22 mouse cellular contexts compared by ENCODE assay signal in the genomic region with DNA sequence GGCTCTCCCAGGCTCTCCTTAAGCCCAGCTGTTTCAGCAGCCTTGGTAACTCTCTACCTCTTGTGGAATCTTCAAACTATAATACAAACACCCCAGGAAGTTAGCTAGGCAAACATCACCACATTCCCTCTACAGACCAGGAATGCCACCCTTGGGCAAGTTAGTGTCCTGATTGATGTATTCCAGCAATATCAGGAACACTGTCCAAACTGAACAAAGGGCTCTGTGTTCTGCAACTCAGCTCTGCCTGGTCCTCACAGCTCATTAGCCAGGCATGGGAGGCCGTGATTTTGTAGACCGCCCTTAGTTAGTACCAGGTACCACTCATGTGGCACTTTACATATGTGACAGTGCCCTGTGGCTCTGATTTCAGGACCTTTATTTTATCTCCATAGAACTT.
DNase-seq lines count a peak whose midpoint lies in the region; ATAC-seq lines count a peak whose summit lies in the region.
"Had no signal": no experiment of that assay in that cellular context is flagged by ENCODE, and none has a peak within 500 bp of the region (broad histone marks: within the 10 kb centered on the region; RNA-seq: fewer than 3 reads in every experiment).

No protein-coding gene starts in this region.

- H3K27ac ChIP-seq in limb, embryonic 11.5 days (replicated peaks; ENCODE audit: low read depth, low read length), result no peak overlapping the region
- no peak overlapping the region for H3K27ac ChIP-seq in limb, embryonic 10.5 days
- H3K27ac ChIP-seq: embryonic facial prominence, embryonic 12.5 days; forebrain, embryonic 15.5 days; heart, adult 2 months; heart, embryonic 15.5 days; hindbrain, embryonic 13.5 days; hindbrain, postnatal 0 days had no signal

- DNase-seq in embryo, embryonic 10.5 days (ENCODE audit: low spot score), result peak; percentile 22
- no peak for DNase-seq in embryo, embryonic 9.5 days (ENCODE audit: extremely low spot score)
- no peak for DNase-seq in limb, embryonic 11.5 days (ENCODE audit: low spot score)
- DNase-seq in limb, embryonic 10.5 days (ENCODE audit: low spot score), result no peak
- DNase-seq in Muller cell, postnatal 12 days (ENCODE audit: inconsistent ontology term), result peak; percentile 54
- DNase-seq in mesoderm, embryonic 11.5 days (ENCODE audit: low read depth, low spot score), result peak; percentile 57
- no peak for DNase-seq in frontal cortex, postnatal 36 days (ENCODE audit: low spot score in 2 of 2)
- DNase-seq: adrenal gland, adult 8-10 months; adrenal gland, postnatal 36 days; cerebellum, adult 11 months; cerebellum, adult 8-10 months; cerebellum, postnatal 14 days; gastrocnemius, postnatal 14 days; heart, adult 2 months; heart, postnatal 14 days had no signal

- H3K9me3 ChIP-seq in limb, embryonic 11.5 days (ENCODE audit: control insufficient read depth, low read length), result peaks cover 3% of the 10 kb centered on the region; the same call in 1 of the 2 replicates
- 0 out of 2 replicates have a peak, but pooled peaks cover 4% of the 10 kb centered on the region for H3K9me3 ChIP-seq in limb, embryonic 10.5 days (replicated peaks)
- H3K9me3 ChIP-seq: embryonic facial prominence, embryonic 12.5 days; forebrain, embryonic 15.5 days; heart, embryonic 15.5 days had no signal

- no peak overlapping the region for H3K4me2 ChIP-seq in limb, embryonic 11.5 days (ENCODE audit: low read depth, severe bottlenecking)
- H3K4me2 ChIP-seq: embryonic facial prominence, embryonic 12.5 days; forebrain, embryonic 15.5 days; heart, embryonic 11.5 days; heart, embryonic 15.5 days; hindbrain, embryonic 13.5 days had no signal

- H3K36me3 ChIP-seq in limb, embryonic 11.5 days (ENCODE audit: control insufficient read depth, insufficient read depth, low read length), result no peaks in the 10 kb centered on the region
- H3K36me3 ChIP-seq in limb, embryonic 10.5 days, result no peaks in the 10 kb centered on the region
- H3K36me3 ChIP-seq: embryonic facial prominence, embryonic 12.5 days; forebrain, embryonic 15.5 days; heart, embryonic 15.5 days; hindbrain, embryonic 13.5 days had no signal

- H3K27me3 ChIP-seq in limb, embryonic 11.5 days (ENCODE audit: control insufficient read depth, insufficient read depth, low read length), result no peaks in the 10 kb centered on the region
- peaks cover 13% of the 10 kb centered on the region; the same call in 1 of the 2 replicates for H3K27me3 ChIP-seq in limb, embryonic 10.5 days (ENCODE audit: low read depth, poor library complexity, severe bottlenecking)
- H3K27me3 ChIP-seq: CH12.LX; embryonic facial prominence, embryonic 12.5 days; forebrain, embryonic 15.5 days; hindbrain, embryonic 13.5 days had no signal

- 0 out of 2 replicates have a peak, but pooled peaks cover 3% of the 10 kb centered on the region for H3K4me1 ChIP-seq in limb, embryonic 11.5 days (ENCODE audit: control insufficient read depth, insufficient read depth, low read length)
- peaks cover 31% of the 10 kb centered on the region; the same call in 1 of the 2 replicates for H3K4me1 ChIP-seq in limb, embryonic 10.5 days
- H3K4me1 ChIP-seq: forebrain, embryonic 15.5 days; hindbrain, embryonic 13.5 days had no signal

- WGBS in limb, embryonic 11.5 days, result 59% methylated on average over 2 of the region's 2 CpGs
- 90% methylated on average over 2 of the region's 2 CpGs for WGBS in limb, embryonic 10.5 days

- ATAC-seq in limb, embryonic 11.5 days (ENCODE audit: insufficient number of reproducible peaks, low FRiP score, low TSS enrichment, low read depth), result peak; percentile 39; the same call in 1 of the 2 replicates
- ATAC-seq: forebrain, embryonic 15.5 days; hindbrain, postnatal 0 days had no signal

- H3K9ac ChIP-seq in limb, embryonic 11.5 days (ENCODE audit: low read length), result no peak overlapping the region
- H3K9ac ChIP-seq: embryonic facial prominence, embryonic 12.5 days; forebrain, embryonic 15.5 days; heart, embryonic 15.5 days; hindbrain, embryonic 13.5 days had no signal

- no peak overlapping the region for H3K4me3 ChIP-seq in limb, embryonic 11.5 days (ENCODE audit: low read depth, low read length)
- H3K4me3 ChIP-seq in limb, embryonic 10.5 days, result no peak overlapping the region
- H3K4me3 ChIP-seq: embryonic facial prominence, embryonic 12.5 days; forebrain, embryonic 15.5 days; heart, adult 2 months; heart, embryonic 15.5 days; hindbrain, embryonic 13.5 days had no signal

Comparison
In these comparisons a context has a peak if more than half of its experiments do, and no peak if none do; other contexts are left out.
1. DNase-seq: peak in embryo, embryonic 10.5 days (single experiment), Muller cell, postnatal 12 days (single experiment) and mesoderm, embryonic 11.5 days (single experiment); none in embryo, embryonic 9.5 days (single experiment), limb, embryonic 11.5 days (single experiment), limb, embryonic 10.5 days (single experiment) and frontal cortex, postnatal 36 days (0 of 2).